Mouse (Mus musculus) brain, embryonic 14.5 days (tissue): ENCODE measurements around the gene Snapc4. TPM values are rescaled to one million over a fixed set of nuclear protein-coding genes. Genes with fewer than 3 reads are reported as not detected.

ENCODE experiments used
- DNase-seq: peaks from one replicate; pipeline ENCODE4 v3.0.0-alpha.2; 2011; ENCODE audit warnings: low read depth
- CTCF ChIP-seq: fragments of 200-500 bp; IDR thresholded peaks from 2 replicates; pipeline ENCODE4 v1.5.1; 2012; ENCODE audit warnings: inconsistent platforms, mild to moderate bottlenecking, moderate library complexity, borderline replicate concordance; ENCODE audit not compliant: insufficient read depth, insufficient read length; ENCODE audit errors: extremely low read depth
- POLR2A ChIP-seq: fragments of 200-500 bp; IDR thresholded peaks from 2 replicates; pipeline ENCODE4 v1.6.1; 2012; ENCODE audit warnings: mild to moderate bottlenecking, inconsistent platforms, borderline replicate concordance; ENCODE audit not compliant: poor library complexity, insufficient read depth, insufficient read length, severe bottlenecking; ENCODE audit errors: extremely low read depth
- polyA plus RNA-seq: library from polyadenylated mRNA; depleted of rRNA; stranded (reverse); fragments of >200 nt; gene quantifications from 2 replicates; pipeline ENCODE4 v1.2.3, GENCODE M21; 2012; rRNA removed

Gene Snapc4
- polyA plus RNA-seq, 1 experiment = 52.9 TPM

DNA sequence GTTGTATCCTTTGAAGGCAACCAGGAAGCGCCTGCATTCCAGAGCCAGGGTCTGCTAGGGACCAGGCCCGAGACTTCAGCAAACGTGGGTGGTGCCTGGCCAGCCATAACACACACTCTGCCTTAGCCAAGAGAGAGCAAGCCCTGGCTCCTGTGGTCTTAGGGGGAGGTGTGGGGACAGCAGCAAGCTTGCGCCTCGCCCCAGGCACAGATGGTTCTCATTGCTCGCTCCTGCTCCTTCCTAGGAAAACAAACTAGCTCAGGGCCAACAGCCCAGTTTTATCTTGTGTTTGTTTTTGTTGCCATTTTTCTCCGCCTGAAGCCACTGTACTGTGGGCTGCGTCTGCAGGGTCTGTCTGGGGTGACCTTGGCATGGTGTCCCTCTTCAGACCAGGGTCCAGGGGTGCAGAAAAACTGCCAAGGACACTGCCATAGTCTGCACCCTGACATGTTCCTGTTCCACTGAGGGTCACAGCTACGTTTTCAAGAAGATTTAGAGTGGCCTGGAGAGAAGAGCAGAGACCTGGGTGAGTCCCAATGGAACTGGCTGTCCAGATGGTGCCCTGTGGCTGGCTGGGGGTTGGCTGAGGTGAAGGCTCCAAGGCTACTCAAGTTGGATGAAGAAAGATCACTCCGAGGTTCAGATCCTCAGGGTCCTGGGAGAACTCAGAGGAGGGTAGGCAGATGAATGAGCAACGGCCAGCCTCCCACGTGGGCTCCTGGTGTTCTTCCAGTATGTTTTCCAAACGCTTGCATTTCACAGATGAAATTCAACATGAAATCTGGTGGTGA, 66.0 kb downstream of the Snapc4 start:
- TF ChIP-seq CTCF = no peak
- TF ChIP-seq POLR2A = no peak
- peak; percentile 52 for DNase-seq

DNA sequence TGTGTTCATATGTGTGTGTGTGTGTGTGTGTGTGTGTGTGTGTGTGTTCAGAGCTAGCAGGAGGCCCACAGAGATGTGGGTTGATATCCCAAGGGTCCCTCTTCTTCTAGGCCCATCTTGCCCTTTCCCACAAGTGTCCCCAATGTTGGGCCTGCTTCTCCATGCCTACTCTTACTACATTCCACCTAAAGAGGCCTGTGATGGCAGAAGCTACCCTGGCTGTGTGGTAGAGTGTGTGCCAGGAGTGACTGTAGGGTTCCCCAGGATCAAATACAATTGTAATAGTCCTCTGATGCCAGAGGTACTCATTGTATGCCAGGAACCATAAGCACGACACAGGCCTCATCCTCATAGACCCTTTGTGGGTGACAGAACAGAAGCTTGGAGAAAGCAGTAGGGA, 67.1 kb downstream of the Snapc4 start:
- TF ChIP-seq CTCF = no peak
- no peak for TF ChIP-seq POLR2A
- no peak for DNase-seq

DNA sequence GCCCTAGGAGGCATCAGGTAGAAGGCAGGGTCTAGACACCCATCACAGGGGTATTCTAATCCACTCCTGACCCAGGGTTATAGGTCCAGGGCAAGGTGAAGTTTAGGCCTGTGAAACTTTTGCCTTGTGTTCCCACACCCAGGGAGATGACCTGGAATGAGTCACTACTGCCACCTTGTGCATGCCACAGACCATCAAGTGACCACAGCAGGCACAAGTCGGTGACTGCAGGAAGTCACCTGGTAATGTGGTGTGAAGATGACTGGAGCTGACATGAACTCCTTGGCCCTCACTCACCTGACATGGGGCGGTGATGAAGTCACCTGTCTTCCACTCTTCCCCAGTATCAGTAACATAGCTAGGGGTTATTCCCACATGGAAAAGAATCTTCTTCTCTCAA, 67.6 kb downstream of the Snapc4 start:
- DNase-seq = no peak
- TF ChIP-seq CTCF (peak; percentile 24; the same call in 1 of the 2 replicates), POLR2A (no peak)

Other genes starting within 250 kb of the Snapc4 start
- 1.6 and 3.3 TPM in 2 replicates for gene Lhx3, start 172.4 kb downstream of the Snapc4 start, polyA plus RNA-seq
- 19.1 and 20.1 TPM in 2 replicates for gene Qsox2, start 143.1 kb downstream of the Snapc4 start, polyA plus RNA-seq
- gene Ccdc187, start 86.1 kb downstream of the Snapc4 start, polyA plus RNA-seq = 1.4 and 1.9 TPM in 2 replicates
- 163 and 195 TPM in 2 replicates for gene Gpsm1, start 65.1 kb downstream of the Snapc4 start, polyA plus RNA-seq
- 31.0 and 32.8 TPM in 2 replicates for gene Dnlz, start 28.5 kb downstream of the Snapc4 start, polyA plus RNA-seq
- gene Card9, start 19.7 kb downstream of the Snapc4 start, polyA plus RNA-seq = 1.8 and 2.2 TPM in 2 replicates
- gene Entr1, start 8.7 kb upstream of the Snapc4 start, polyA plus RNA-seq = 222 and 255 TPM in 2 replicates
- gene Pmpca, start 8.7 kb upstream of the Snapc4 start, polyA plus RNA-seq = 116 and 133 TPM in 2 replicates
- 39.4 and 44.8 TPM in 2 replicates for gene Inpp5e, start 28.6 kb upstream of the Snapc4 start, polyA plus RNA-seq
- gene Sec16a, start 64.6 kb upstream of the Snapc4 start, polyA plus RNA-seq = 50.0 and 60.0 TPM in 2 replicates
- gene Notch1, start 136.0 kb upstream of the Snapc4 start, polyA plus RNA-seq = 30.5 and 42.4 TPM in 2 replicates
- 139 and 192 TPM in 2 replicates for gene Egfl7, start 199.4 kb upstream of the Snapc4 start, polyA plus RNA-seq
- not detected in 2 replicates for gene Gm20532, start 206.0 kb upstream of the Snapc4 start, polyA plus RNA-seq
- 5.5 and 6.1 TPM in 2 replicates for gene Agpat2, start 223.8 kb upstream of the Snapc4 start, polyA plus RNA-seq
- 119 and 133 TPM in 2 replicates for gene Fam69b, start 247.8 kb upstream of the Snapc4 start, polyA plus RNA-seq